Mouse (Mus musculus): Measurements from ENCODE around the gene Bpifb1. TPM values are rescaled to one million over a fixed set of nuclear protein-coding genes. Genes with fewer than 3 reads are reported as not detected.
"Not testable (repeated sequence)": the region's sequence is repeated elsewhere in the genome, so short reads cannot be mapped to it uniquely, and the experiment has no call there.

The Bpifb1 gene
- polyA plus RNA-seq, 1 experiment, result not detected

DNA sequence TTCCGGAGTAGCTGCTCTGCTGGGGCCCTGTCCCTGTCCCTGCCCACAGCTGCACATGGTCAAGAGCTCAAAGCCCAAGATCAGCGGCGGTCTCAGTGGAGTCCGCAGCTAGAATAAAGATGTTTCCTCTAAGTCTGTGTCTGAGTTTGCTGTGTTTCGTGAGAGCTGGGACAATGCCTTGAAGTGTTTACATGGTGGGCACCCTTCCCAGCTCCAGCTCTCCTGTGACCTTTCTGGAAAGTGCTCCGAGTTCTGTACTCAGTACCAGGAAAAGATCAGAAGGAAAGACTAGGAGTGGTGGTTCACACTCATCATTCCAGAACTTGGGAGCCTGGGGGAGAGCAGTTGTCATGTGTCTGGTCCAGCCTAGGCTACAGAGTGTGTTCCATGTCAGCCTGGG lies 50.2 kb downstream of the Bpifb1 start:
- Histone ChIP-seq H3K9me3 (ENCODE audit: control insufficient read depth, low read length) (peaks cover 5% of the 10 kb centered on the region), H3K27me3 (ENCODE audit: control insufficient read depth) (no peaks in the 10 kb centered on the region), H3K4me1 (ENCODE audit: control insufficient read depth) (no peaks in the 10 kb centered on the region), H3K36me3 (ENCODE audit: control insufficient read depth) (no peaks in the 10 kb centered on the region), H3K4me3 (replicated peaks) (no peak overlapping the region)
- TF ChIP-seq GATA1 (IDR thresholded peaks at IDR 0.05; ENCODE audit: low read length), result no peak
- no peak for TF ChIP-seq TAL1 (IDR thresholded peaks at IDR 0.05; ENCODE audit: low read length)

DNA sequence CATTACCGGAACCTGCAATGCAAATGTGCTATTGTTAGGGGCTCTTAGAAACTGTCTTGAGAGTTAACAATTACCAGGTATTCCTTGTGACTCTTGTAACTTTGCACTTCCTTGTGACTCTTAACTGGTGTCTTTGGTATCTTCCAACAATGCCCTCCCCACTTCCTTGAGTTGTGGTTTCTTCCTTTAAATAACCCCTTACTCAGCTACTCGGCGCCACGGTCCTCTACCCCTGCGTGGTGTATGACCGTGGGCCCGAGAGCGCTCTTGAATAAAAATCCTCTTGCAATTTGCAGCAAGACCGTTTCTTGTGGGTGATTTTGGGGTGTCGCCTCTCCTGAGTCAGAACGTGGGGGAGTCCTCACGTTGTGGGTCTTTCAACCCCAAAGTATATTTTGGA lies 52.1 kb downstream of the Bpifb1 start:
- not testable (repeated sequence) for H3K4me1 ChIP-seq (ENCODE audit: control insufficient read depth); H3K36me3 ChIP-seq (ENCODE audit: control insufficient read depth); H3K27me3 ChIP-seq (ENCODE audit: control insufficient read depth); H3K4me3 ChIP-seq (replicated peaks); H3K9me3 ChIP-seq (ENCODE audit: control insufficient read depth, low read length)

DNA sequence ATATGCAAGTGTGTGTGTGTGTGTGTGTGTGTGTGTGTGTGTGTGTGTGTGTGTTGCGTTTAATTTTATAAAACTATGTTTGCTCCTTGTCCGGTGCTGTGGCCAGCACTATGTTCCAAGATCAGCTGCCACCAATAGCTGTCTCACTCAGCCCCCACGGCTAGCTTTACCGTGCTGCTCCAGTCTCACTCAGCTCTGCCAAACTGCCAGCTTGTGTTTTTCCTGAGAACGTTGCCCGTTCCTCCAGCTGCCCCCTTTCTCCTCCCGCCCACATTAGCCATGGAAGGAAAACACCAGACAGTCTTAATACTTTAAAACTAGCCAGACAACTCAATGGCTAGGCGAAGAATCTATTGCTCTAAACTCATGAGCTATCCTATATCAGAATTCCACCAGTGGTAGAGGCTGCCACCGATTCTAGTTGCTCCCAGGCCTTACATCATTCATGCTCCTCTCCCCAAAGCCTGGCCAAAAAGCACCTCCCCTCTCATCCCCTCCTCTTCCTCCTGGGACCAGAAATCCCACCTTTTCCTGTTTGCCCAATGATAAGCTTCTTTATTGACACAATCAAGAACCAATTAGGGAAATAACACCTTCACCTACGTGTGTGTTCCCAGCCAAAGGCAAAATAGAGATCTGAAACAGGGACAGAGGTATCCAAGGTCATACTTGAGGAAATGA lies 52.9 kb downstream of the Bpifb1 start:
- Histone ChIP-seq H3K4me3 (replicated peaks) (no peak overlapping the region), H3K36me3 (ENCODE audit: control insufficient read depth) (no peaks in the 10 kb centered on the region)

DNA sequence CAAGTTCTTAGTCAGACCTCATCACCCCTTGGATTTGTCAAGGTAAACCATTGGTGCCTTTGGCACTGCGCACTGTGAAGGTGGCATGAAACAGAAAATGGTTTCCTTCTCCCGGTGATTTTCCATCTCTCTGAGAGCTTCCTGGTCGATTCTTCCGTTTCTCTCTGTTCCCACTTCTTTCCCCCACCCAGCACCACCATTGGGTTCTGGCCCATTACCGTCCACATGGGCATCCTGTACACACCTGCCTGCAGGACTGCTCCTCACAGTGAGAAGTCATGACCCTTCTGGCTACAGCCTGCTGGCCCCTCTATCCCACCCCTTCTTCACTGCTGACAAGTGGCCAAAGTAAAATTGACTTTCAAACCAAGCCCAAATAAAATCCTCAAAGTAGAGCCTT lies 54.7 kb downstream of the Bpifb1 start:
- peaks cover 5% of the 10 kb centered on the region for H3K9me3 ChIP-seq (ENCODE audit: control insufficient read depth, low read length)
- TF ChIP-seq GATA1 (IDR thresholded peaks at IDR 0.05; ENCODE audit: low read length), result no peak
- TF ChIP-seq TAL1 (IDR thresholded peaks at IDR 0.05; ENCODE audit: low read length), result no peak
- H3K4me1 ChIP-seq (ENCODE audit: control insufficient read depth), result no peaks in the 10 kb centered on the region
- no peak overlapping the region for H3K4me3 ChIP-seq (replicated peaks)
- no peaks in the 10 kb centered on the region for H3K27me3 ChIP-seq (ENCODE audit: control insufficient read depth)
- H3K36me3 ChIP-seq (ENCODE audit: control insufficient read depth), result no peaks in the 10 kb centered on the region

More for the DNA sequence above, 52.9 kb downstream of the Bpifb1 start:
- TF ChIP-seq TAL1 (IDR thresholded peaks at IDR 0.05; ENCODE audit: low read length) (no peak), GATA1 (IDR thresholded peaks at IDR 0.05; ENCODE audit: low read length) (no peak)
- H3K9me3 ChIP-seq (ENCODE audit: control insufficient read depth, low read length), result peaks cover 5% of the 10 kb centered on the region
- H3K4me1 ChIP-seq (ENCODE audit: control insufficient read depth), result no peaks in the 10 kb centered on the region
- no peaks in the 10 kb centered on the region for H3K27me3 ChIP-seq (ENCODE audit: control insufficient read depth)

DNA sequence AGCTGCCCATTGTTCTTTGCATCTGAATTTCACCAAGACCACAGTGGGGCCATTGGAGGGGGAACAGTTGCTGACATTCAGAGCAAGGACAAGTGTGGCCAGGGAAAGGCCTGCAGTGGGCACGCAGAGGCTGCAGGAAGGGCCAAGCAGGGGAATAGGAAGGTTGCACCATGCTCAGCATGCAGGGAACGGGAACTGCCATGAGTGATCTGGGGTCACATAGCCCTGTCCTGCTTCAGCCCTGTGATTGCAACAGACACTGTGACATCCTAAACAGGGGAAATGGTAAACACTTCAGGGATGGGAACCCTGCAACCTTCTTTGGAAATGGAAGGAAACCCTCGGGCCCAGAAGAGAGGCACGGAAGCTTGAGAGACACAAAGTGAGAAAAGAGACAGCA lies 64.6 kb downstream of the Bpifb1 start:
- H3K9me3 ChIP-seq (ENCODE audit: control insufficient read depth, low read length), result not testable (repeated sequence)

DNA sequence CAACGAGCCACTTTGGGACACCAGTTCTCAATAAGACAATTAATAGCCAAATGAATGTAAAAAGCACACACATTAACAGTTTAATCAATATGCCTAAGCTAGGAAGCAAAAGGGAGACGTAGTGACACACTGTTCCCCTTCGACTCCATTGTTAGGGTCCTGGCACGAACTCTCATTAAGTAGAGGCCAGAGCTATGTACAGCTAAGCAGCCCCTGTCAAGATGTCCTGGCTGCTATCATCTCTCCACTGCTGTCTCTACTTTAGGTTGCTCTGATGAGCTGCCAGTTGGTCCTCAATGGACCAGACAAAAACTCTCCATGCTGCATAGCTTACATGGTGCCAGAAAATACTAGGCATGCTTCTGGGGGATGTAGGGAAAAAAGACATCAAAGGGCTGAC lies 65.2 kb downstream of the Bpifb1 start:
- H3K36me3 ChIP-seq (ENCODE audit: control insufficient read depth), result no peaks in the 10 kb centered on the region
- H3K9me3 ChIP-seq (ENCODE audit: control insufficient read depth, low read length), result no peaks in the 10 kb centered on the region
- no peak for TF ChIP-seq GATA1 (IDR thresholded peaks at IDR 0.05; ENCODE audit: low read length)
- TF ChIP-seq TAL1 (IDR thresholded peaks at IDR 0.05; ENCODE audit: low read length), result no peak
- H3K4me3 ChIP-seq (replicated peaks), result no peak overlapping the region
- H3K4me1 ChIP-seq (ENCODE audit: control insufficient read depth), result no peaks in the 10 kb centered on the region
- no peaks in the 10 kb centered on the region for H3K27me3 ChIP-seq (ENCODE audit: control insufficient read depth)

More for the DNA sequence above, 64.6 kb downstream of the Bpifb1 start:
- not testable (repeated sequence) for H3K27me3 ChIP-seq (ENCODE audit: control insufficient read depth); H3K36me3 ChIP-seq (ENCODE audit: control insufficient read depth); H3K4me3 ChIP-seq (replicated peaks); H3K4me1 ChIP-seq (ENCODE audit: control insufficient read depth)

DNA sequence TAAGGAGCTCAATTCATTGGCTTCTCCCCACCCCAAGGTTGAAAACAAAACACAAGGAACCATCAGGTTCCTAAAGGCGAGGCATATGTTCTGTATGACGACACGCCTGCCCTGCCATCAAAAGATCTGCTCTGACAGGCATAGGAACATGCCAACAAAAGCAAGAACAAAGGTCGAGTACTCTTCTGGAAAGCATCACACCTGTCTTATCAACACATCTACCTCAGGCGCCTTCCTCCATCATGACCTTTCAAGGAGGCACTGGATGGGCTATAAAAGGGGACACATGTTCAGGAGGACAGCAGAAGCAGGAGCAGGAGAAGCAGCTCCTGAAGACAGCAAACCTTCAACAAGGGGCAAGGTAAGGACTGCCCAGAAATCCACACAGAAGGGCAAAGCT lies 66.9 kb downstream of the Bpifb1 start, which contains the start of gene Bpifb9a:
TSS of gene Bpifb9a (plus strand) at position 301 of the 400 bp plus-strand sequence.
- H3K4me3 ChIP-seq (replicated peaks); H3K27me3 ChIP-seq (ENCODE audit: control insufficient read depth); H3K9me3 ChIP-seq (ENCODE audit: control insufficient read depth, low read length); H3K36me3 ChIP-seq (ENCODE audit: control insufficient read depth); H3K4me1 ChIP-seq (ENCODE audit: control insufficient read depth): not testable (repeated sequence)

DNA sequence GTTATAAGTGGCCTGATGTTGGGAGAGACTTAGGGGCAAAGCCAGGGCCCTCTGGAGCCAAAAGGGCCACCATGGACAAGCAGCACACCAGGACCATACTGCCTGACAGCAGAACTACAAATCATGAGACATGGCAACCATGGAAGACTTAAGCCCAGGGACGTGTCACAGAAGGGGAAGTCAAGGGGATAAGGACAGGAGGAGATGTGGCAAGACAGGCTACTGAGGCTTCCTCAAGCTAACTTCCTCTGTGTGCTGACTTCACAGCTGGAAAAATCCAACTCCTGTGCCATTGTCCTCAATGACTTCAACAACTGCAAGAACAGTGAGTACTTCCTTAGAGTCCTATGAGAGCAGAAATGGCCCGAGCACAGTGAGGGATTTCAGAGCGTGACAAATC lies 73.8 kb downstream of the Bpifb1 start:
- not testable (repeated sequence) for H3K36me3 ChIP-seq (ENCODE audit: control insufficient read depth); H3K4me3 ChIP-seq (replicated peaks); H3K27me3 ChIP-seq (ENCODE audit: control insufficient read depth); H3K9me3 ChIP-seq (ENCODE audit: control insufficient read depth, low read length); H3K4me1 ChIP-seq (ENCODE audit: control insufficient read depth)

Other genes with a start within 250 kb of the Bpifb1 start
- not detected in 2 replicates for gene Bpifa6, start 215.9 kb upstream of the Bpifb1 start, polyA plus RNA-seq (2012)
- gene Bpifa2, start 182.6 kb upstream of the Bpifb1 start, polyA plus RNA-seq (2012), result not detected in 2 replicates
- not detected in 2 replicates for gene Bpifa3, start 60.5 kb upstream of the Bpifb1 start, polyA plus RNA-seq (2012)
- gene Bpifa1, start 47.9 kb upstream of the Bpifb1 start, polyA plus RNA-seq (2012), result not detected in 2 replicates
- not detected in 2 replicates for gene Bpifa5, start 28.2 kb upstream of the Bpifb1 start, polyA plus RNA-seq (2012)
- not detected in 2 replicates for gene Bpifb5, start 32.9 kb downstream of the Bpifb1 start, polyA plus RNA-seq (2012)
- not detected in 2 replicates for gene Bpifb9a, start 67.0 kb downstream of the Bpifb1 start, polyA plus RNA-seq (2012)
- gene Bpifb9b, start 116.4 kb downstream of the Bpifb1 start, polyA plus RNA-seq (2012), result not detected in 2 replicates
- gene Cdk5rap1, start 182.2 kb downstream of the Bpifb1 start, polyA plus RNA-seq (2012), result 0.02 and 0.05 TPM in 2 replicates
- gene Snta1, start 217.3 kb downstream of the Bpifb1 start, polyA plus RNA-seq (2012), result 0.07 and 0.08 TPM in 2 replicates
- gene Cbfa2t2, start 245.7 kb downstream of the Bpifb1 start, polyA plus RNA-seq (2012), result 0.19 and 0.24 TPM in 2 replicates